Mouse (Mus musculus): ENCODE data around the gene Cpt2. TPM values are rescaled to one million over a fixed set of nuclear protein-coding genes. Genes with fewer than 3 reads are reported as not detected.

Gene Cpt2
- total RNA-seq (2021) = 10 to 100 TPM; 45.4 to 46.0 TPM
- long read RNA-seq, experiment 1, transcript Cpt2-201 (5 exons, 2,372 nt) = major isoform, 97 of 103 reads
- long read RNA-seq, experiment 1, partial matches to known transcripts = 4 of 103 reads
- long read RNA-seq, experiment 1, other reads (novel, unspliced or antisense) = 1 of 103 reads
- long read RNA-seq, experiment 2, transcript Cpt2-201 (5 exons, 2,372 nt) = major isoform, 85 of 94 reads
- long read RNA-seq, experiment 2, partial matches to known transcripts = 5 of 94 reads
- long read RNA-seq, experiment 2, other reads (novel, unspliced or antisense) = 4 of 94 reads

- DNase-seq = peak; percentile 96
Measured at GRCm38 (mm10) chr4:107923145-107923802, at the start of gene Cpt2. Cpt2 (minus strand) TSS chr4:107923610.

GRCm38 (mm10) chr4:107971162-107971561 is 47.8 kb upstream of the Cpt2 start:
- no peak for DNase-seq

DNA sequence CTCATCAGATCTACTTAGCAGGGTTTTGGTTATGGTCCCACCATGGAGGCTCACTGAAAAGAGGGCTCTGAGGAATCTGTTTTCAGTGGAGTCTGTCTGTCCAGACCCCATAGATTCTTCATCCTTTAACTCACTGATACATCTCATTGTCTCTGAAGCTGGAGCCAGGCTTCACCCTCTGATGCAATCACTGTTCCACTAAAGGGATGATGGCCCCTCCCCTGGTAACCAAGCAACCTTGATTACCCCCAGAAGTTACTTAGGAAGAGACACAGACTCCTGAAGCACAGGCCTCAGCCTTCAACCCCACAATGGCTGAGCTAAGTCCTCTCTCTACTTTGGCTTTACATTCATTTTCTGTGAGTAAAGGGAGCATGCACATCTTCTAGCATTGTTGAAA is 46.4 kb upstream of the Cpt2 start:
- no peak for DNase-seq

- DNase-seq = no peak
Measured at GRCm38 (mm10) chr4:107967966-107968682, 44.7 kb upstream of the Cpt2 start, which contains the start of gene Slc1a7. Slc1a7 (plus strand) TSS chr4:107968332.

- no peak for DNase-seq
Measured at GRCm38 (mm10) chr4:107966416-107967109, 43.2 kb upstream of the Cpt2 start.

- no peak for DNase-seq
Measured at GRCm38 (mm10) chr4:107962792-107963191, 39.4 kb upstream of the Cpt2 start.

DNA sequence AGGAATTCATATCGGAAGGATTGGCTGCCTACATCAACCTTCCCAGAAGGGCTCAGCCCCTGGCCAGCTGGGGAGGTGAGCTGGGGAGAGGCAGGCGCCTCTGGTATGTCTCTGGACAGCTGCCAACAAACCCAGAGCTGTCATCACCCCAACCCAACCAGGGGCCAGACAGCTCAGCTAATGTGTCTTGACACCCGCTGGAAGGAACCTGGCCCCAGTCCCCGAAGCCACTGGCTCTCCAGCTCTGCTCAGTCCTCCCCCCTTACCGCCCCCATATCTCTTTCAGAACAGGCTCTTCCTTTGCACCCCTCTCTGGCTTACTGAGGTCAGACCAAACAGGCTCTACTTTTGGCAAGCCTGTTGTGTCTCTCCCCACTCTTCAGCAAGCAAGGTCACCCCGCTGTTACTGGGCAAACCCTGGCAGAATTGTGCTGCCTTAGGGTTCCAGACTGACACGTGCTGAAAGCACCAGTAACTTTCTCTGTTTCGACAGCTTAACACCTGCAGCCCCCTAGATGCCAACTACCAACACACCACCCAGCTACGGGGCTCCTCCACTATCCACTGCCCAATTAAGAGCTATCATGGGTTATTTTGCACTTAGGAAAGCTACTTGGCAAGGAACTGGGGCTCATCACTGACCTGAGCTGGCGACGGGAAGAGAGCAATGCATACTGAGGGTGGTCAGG is 38.8 kb upstream of the Cpt2 start:
- DNase-seq = peak; percentile 59

- DNase-seq = no peak
Measured at GRCm38 (mm10) chr4:107958487-107958886, 35.1 kb upstream of the Cpt2 start.

DNA sequence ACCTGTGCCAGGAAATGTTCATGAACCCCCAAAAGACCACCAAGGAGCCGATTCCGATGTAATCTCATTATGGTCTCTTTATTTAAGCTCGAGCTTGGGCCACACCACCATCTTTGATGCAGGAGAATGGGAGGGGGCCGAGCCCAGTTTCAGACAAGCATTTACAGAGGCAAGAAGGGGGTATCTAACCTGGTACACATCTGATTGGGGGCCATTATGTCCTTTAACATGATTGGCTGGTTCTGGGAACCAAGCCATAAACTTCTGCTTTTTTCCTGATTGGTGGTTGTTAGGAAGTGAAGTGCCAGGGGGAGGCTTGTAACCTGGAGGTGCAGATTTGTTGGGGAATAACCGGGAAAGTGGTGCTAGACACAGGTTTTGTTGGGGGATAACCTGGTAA is 32.3 kb upstream of the Cpt2 start:
- DNase-seq = no peak

DNA sequence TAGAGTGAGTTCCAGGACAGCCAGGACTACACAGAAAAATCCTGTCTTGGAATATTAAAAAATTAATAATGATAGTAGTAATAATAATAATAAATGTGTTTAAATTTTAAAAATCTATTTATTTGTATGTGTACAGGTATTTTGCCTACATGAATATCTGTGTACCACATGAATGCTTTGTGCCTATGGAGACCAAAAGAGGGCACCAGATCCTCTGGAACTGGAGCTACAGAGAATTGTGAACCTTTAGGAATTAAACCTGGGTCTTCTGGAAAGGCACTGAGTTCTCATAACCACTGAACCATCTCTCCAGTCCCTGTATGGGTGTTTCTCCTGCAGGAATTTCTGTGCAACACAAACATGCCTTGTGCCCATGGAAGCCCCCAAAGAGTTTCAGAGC is 29.4 kb upstream of the Cpt2 start:
- DNase-seq = no peak

DNA sequence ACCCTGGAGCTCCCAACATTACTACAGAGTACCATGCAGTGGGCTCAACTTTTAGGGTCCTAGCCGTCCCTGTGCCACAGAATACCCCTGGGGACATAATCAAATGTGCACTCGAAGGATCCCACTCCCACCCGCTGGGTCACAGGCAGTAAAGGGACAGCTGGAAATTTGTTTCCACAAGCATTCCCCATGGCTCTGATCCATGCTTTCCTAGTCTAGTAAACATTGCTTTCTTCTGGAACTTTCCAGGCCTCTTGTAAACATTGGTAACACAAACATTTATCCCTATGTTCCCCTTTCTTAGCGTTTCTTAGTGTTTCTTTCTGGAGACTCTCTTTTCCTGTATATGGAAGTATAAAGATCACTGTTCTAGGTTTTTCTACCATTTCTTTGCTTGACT is 26.5 kb upstream of the Cpt2 start:
- no peak for DNase-seq

DNA sequence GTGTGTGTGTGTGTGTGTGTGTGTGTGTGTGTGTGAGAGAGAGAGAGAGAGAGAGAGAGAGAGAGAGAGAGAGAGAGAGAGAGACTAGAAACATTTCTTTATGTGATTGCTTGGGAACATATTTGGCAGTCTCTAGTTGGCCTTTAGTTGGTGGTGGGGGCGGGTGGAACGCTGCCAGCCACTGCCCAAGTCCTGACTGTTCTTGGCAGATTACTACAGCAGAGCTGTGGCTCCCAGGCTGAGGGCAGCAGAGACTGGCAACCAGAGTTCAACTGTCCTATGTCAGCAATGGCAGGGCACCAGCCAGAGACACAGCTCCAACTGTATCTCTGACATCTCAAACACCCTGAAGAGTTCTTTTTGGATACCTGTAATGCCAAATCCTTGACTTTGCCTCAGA is 20.7 kb upstream of the Cpt2 start:
- DNase-seq = no peak

GRCm38 (mm10) chr4:107942741-107943140 is 19.3 kb upstream of the Cpt2 start:
- no peak for DNase-seq

- DNase-seq = no peak
Measured at GRCm38 (mm10) chr4:107938124-107938523, 14.7 kb upstream of the Cpt2 start.

- peak; percentile 77 for DNase-seq
Measured at GRCm38 (mm10) chr4:107937338-107937737, 13.9 kb upstream of the Cpt2 start.

DNA sequence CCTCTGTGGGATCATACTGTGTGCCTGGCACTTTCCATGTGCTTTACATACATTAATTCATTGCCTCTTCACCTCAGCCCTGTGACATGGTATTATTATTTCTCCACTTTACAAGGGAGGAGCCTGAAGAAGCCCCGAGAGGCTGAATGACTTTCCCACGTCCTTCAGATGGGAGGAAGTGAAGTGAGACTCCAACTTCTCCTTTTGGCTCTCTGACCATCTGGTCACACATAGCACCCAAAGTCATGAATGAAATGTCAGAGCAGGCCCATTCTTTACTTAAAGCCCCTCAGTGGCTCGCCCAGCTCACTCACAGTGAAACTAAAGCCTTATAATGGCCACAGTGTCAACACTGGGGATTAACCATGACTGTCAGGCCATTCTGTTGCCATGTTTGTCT is 11.8 kb upstream of the Cpt2 start:
- no peak for DNase-seq

- DNase-seq = no peak
Measured at GRCm38 (mm10) chr4:107933239-107933638, 9.8 kb upstream of the Cpt2 start.

- no peak for DNase-seq
Measured at GRCm38 (mm10) chr4:107931453-107931852, 8.0 kb upstream of the Cpt2 start.

DNA sequence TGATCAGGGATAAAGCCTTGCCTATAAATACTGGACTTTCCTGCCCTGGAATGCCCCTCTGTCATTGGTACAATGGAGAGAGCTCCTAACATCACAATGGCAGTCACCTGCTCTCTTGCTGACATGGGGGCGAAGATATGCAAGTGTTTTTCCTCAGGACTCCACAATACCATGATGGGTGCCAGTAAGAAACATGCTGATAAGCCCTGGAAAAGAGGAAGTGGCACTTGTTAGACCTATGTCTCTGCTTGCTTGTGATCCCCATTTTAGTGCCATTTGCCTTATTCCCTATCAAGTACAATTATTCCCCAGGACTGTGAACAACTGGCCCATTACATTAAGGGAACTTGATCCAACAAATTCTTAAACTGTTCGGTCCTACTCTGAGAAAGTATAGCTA is 5.3 kb upstream of the Cpt2 start:
- DNase-seq = no peak

- DNase-seq = no peak
Measured at GRCm38 (mm10) chr4:107928269-107928668, 4.9 kb upstream of the Cpt2 start.

GRCm38 (mm10) chr4:107923803-107924194 is 389 bp upstream of the Cpt2 start:
- no peak for DNase-seq

- DNase-seq = no peak
Measured at GRCm38 (mm10) chr4:107921952-107922351, 1.5 kb downstream of the Cpt2 start.

Measured in gastrocnemius, postnatal 10 days (tissue).